Mouse (Mus musculus) heart, embryonic 11.5 days (tissue): ENCODE measurements at regions not wholly inside any gene's neighbourhood (a gene's known extent, or its start where the extent isn't known, plus 50 kb on each side); places are given as distances from the start of the nearest gene placed in this dataset.

Experiments used
- ATAC-seq: fragments of 200-750 bp; cut with Nextera tagmentation; replicated peaks from 2 replicates; pipeline ENCODE4 v1.8.0; 2017; ENCODE audit warnings: moderate library complexity; ENCODE audit not compliant: insufficient number of reproducible peaks, low FRiP score, low TSS enrichment
- H3K27ac ChIP-seq: fragments of 300-500 bp; sonication (generic); 2 replicates; pipeline ENCODE4 v1.5.1; 2014; ENCODE audit warnings: mild to moderate bottlenecking, low read depth, low read length
- H3K27me3 ChIP-seq: fragments of 300-500 bp; sonication (generic); 2 replicates; pipeline ENCODE4 v1.6.1; 2014; ENCODE audit warnings: mild to moderate bottlenecking, low read length, mixed read lengths; ENCODE audit not compliant: control insufficient read depth, insufficient read depth
- H3K36me3 ChIP-seq: fragments of 300-500 bp; sonication (generic); 2 replicates; pipeline ENCODE4 v1.6.1; 2014; ENCODE audit warnings: mild to moderate bottlenecking, low read length, moderate library complexity, mixed read lengths; ENCODE audit not compliant: control insufficient read depth, insufficient read depth
- H3K4me1 ChIP-seq: fragments of 300-500 bp; sonication (generic); 2 replicates; pipeline ENCODE4 v1.6.1; 2014; ENCODE audit warnings: low read length; ENCODE audit not compliant: control insufficient read depth, insufficient read depth
- H3K4me2 ChIP-seq: fragments of 300-500 bp; sonication (generic); 2 replicates; pipeline ENCODE4 v1.6.1; 2014; ENCODE audit warnings: mild to moderate bottlenecking, moderate library complexity
- H3K4me3 ChIP-seq: fragments of 300-500 bp; sonication (generic); 2 replicates; pipeline ENCODE4 v1.5.1; 2014; ENCODE audit warnings: low read depth, low read length
- H3K9ac ChIP-seq: fragments of 300-500 bp; sonication (generic); 2 replicates; pipeline ENCODE4 v1.6.1; 2014; ENCODE audit warnings: mild to moderate bottlenecking, low read depth, low read length, moderate library complexity
- H3K9me3 ChIP-seq: fragments of 300-500 bp; sonication (generic); replicated peaks from 2 replicates; pipeline ENCODE4 v1.6.1; 2016; ENCODE audit warnings: low read length; ENCODE audit not compliant: control insufficient read depth
- WGBS: fragments of 180-500 bp; shearing (Covaris S2); extraction: QIAGEN DNeasy Blood & Tissue Kit; methylation state at CpG from one replicate; pipeline ENCODE4 v1.1.7; 2014; ENCODE audit not compliant: insufficient replicate concordance; 5-methylcytosine and 5-hydroxymethylcytosine counted together

DNA sequence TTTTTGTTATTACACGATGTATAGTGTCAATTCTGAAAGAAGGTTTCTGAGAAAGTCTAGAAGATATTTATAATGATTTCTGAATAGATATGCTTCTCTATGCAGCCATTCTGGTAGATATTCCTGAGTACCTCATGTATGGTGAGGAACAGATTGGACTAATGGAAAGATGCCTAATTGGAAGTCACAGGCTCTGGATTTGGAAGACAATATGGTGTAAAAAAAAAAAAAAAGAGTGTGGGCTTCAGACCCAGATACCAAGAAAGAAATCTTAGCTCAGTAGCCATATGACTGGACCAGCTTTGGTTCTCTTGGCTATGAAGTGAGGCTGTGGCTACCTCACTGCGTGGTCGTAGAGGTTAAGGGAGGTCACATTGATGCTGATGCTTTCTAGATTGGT is 311.0 kb downstream of the Foxo1 start:
- H3K4me1 ChIP-seq: no peaks in the 10 kb centered on the region
- H3K4me2 ChIP-seq: no peak overlapping the region
- no peak overlapping the region for H3K9ac ChIP-seq
- no peaks in the 10 kb centered on the region for H3K27me3 ChIP-seq
- WGBS: 88% methylated on average over 3 of the region's 3 CpGs
- H3K4me3 ChIP-seq: no peak overlapping the region
- no peaks in the 10 kb centered on the region for H3K36me3 ChIP-seq
- ATAC-seq: no peak
- H3K9me3 ChIP-seq: no peaks in the 10 kb centered on the region
- no peak overlapping the region for H3K27ac ChIP-seq

DNA sequence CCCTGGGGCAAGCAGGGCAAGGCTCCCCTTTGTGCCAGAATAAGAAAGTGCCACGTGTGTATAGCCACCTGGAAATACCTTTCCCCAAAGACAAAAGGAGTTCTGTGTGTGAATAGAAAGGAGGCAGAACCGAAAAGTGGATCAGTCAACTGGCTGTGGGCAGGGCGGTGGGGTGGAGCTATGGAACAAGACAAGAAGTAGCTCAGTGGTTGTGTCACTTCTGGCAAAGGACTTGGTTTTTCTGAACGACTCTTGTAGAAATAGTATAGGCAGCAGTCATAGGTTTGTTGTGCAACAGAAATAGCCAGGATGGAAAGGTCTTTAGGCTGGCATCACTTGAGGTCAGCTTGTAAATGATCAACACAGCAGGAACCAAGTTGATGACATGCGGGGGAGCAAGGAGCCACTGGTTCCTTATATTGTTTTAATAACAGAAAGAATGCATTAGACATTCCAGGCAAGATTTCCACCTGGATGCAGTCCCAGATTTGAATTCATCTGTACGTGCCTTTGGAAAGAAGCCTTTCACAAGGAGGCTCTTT is 308.6 kb downstream of the Foxo1 start:
- Histone ChIP-seq H3K9ac (no peak overlapping the region), H3K4me1 (no peaks in the 10 kb centered on the region), H3K9me3 (no peaks in the 10 kb centered on the region), H3K27me3 (no peaks in the 10 kb centered on the region), H3K4me2 (no peak overlapping the region), H3K27ac (no peak overlapping the region), H3K4me3 (no peak overlapping the region), H3K36me3 (no peaks in the 10 kb centered on the region)
- 73% methylated on average over 6 of the region's 6 CpGs for whole genome bisulfite sequencing
- ATAC-seq: no peak

DNA sequence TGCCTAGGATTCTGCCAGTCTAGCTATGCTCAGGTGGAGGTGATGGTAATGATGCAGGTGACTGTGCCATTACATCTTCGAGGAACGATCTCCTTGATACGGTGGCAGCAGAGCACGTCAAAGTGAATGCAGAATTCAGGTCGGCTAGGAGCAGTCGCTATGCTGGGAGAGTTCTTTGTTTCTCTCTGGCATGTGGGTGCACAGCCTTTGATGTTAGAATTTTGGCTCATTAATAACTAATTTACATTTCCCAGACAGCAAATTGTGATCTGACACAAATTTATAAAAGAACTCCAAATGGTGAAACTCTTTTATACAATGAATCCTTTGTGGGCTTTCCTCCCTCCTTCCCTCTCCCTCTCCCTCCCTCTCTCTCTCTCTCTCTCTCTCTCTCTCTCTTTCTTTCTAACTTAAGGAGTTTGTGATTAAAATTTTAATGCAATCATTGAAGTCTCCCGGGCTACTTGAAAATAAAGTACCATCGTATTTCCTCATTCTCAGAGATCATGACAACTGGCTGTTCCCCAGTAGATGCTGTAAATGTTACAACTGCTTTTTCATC is 307.2 kb downstream of the Foxo1 start:
- no peak overlapping the region for H3K4me2 ChIP-seq
- no peak for ATAC-seq
- H3K27ac ChIP-seq: no peak overlapping the region
- no peaks in the 10 kb centered on the region for H3K4me1 ChIP-seq
- WGBS: 84% methylated on average over 8 of the region's 8 CpGs
- H3K9me3 ChIP-seq: no peaks in the 10 kb centered on the region
- no peak overlapping the region for H3K9ac ChIP-seq
- H3K27me3 ChIP-seq: no peaks in the 10 kb centered on the region
- no peak overlapping the region for H3K4me3 ChIP-seq
- no peaks in the 10 kb centered on the region for H3K36me3 ChIP-seq

DNA sequence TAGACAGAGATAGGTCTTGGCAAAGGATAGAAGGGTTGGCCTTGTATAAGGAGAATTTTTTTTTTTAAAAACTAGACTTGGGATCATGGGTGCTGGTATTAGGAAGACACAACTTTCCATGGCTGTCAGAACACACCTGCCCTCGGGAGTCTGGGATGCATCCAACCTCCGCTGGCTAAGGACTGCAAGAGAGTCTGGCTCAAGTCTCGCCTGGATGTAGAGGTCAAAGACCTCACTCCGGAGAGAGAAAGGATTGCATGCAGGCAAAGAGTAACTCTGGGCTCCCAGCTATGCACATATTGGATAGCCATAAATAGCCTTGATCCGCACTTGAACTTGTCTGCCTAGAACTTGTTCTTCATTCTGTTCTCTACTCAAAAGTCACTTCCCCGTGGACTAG is 306.2 kb downstream of the Foxo1 start:
- ATAC-seq: no peak
- no peaks in the 10 kb centered on the region for H3K36me3 ChIP-seq
- H3K9me3 ChIP-seq: no peaks in the 10 kb centered on the region
- H3K4me3 ChIP-seq: no peak overlapping the region
- no peaks in the 10 kb centered on the region for H3K4me1 ChIP-seq
- no peak overlapping the region for H3K4me2 ChIP-seq
- no peak overlapping the region for H3K27ac ChIP-seq
- no peak overlapping the region for H3K9ac ChIP-seq
- 83% methylated on average over 6 of the region's 6 CpGs for WGBS
- H3K27me3 ChIP-seq: no peaks in the 10 kb centered on the region

DNA sequence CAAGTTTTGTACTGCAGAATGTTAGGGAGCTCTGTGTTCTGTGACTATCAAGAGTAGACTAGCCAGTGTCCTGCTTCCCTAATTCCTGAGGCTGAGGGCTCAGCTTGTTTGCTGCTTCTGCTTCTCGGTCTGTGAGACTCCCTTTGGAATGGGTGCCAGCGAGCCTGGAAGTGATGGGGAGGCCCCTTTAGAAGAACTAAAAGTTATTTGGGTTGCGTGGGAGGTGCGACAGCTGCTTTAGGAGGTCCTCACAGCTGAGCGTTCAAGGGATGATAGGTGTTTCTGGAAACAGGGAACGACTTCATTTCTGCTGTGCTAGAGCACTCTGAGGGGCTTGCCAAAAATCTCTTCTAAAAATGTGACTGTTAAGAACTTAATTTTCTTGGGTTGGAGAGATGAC is 305.7 kb downstream of the Foxo1 start:
- WGBS: 78% methylated on average over 6 of the region's 6 CpGs
- no peak overlapping the region for H3K4me3 ChIP-seq
- no peak overlapping the region for H3K27ac ChIP-seq
- no peak for ATAC-seq
- H3K4me1 ChIP-seq: no peaks in the 10 kb centered on the region
- no peak overlapping the region for H3K9ac ChIP-seq
- H3K4me2 ChIP-seq: no peak overlapping the region
- H3K36me3 ChIP-seq: no peaks in the 10 kb centered on the region
- no peaks in the 10 kb centered on the region for H3K27me3 ChIP-seq
- H3K9me3 ChIP-seq: no peaks in the 10 kb centered on the region

DNA sequence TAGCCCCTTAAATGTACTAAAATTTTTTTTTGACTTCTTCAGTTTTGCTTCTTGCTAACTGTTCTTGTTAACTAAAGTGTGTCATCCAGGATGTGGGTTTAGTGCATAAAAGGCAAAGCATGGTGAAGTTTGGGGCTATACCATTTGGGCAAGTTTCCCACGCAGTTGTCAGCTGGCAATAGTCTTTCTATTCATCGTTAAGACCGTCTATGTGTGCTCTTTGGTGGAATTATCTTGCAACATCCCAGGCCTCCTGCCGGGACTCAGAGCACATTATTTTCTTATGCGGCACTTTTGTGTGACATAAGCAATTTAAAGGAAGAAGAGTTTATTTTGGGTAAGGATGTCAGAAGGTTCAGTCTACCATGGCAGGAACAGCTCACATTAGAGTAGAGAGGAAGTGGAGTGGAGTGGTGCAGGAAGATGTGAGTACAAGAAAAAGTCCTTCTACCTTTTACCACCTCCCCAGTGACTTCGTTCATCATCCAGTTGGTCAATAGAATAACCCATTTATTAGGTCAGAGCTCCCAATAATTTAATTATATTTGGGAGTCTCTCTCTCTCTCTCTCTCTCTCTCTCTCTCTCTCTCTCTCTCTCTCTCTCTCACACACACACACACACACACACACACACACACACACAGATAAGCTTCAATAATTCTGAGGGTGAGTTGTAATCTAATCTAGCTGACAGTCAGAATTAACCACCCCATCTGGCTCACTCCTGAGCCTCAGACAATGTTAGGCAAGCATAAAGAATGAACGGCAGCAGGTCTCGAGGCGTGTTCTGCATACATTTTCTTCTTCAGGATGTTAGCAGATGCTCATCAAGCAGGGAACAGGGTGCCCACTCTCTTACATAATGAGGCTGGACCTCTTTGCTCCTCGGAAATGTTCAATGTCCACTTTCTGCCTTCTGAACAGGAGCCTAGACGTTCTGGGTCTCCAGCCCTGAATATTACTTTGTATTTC is 304.7 kb downstream of the Foxo1 start:
- Histone ChIP-seq H3K4me1 (no peaks in the 10 kb centered on the region), H3K9ac (no peak overlapping the region), H3K27me3 (no peaks in the 10 kb centered on the region), H3K9me3 (no peaks in the 10 kb centered on the region), H3K4me2 (no peak overlapping the region), H3K4me3 (no peak overlapping the region), H3K36me3 (no peaks in the 10 kb centered on the region), H3K27ac (no peak overlapping the region)
- 77% methylated on average over 11 of the region's 11 CpGs for WGBS
- no peak for ATAC-seq

DNA sequence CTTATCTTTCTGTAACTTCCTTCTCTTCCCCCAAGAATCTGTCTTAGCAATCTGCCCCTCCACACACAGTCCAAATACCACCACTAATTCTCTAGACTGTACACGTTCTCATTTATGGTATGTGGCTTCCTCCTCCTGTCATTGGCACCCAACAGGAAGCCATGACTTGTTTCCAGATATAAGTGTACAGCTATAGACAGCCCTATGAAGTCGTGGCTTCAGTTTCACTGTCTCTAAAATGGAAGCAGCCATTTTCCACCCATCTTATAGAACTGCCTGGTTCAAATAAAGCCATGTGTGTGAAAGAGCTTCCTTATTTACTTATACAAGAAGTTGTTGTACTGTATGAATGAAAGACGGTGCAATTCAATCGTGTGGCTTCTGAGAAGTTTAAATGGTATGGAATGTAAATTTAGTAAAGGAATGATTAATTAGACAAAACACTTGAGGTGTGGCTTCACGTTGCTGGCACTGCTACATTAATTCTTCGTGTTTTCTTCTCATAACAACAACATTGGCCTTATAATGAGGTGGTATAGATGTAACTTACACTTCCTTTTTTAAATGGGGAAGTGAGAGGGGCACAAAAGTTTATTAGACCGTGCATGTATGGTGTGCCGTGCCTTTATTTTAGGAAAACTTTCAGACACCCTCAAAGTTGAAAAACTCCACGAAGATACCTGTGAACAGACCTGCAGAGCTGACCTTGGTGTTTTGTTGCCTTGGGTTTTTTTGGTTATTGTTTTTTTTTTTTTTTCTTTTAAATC is 299.7 kb downstream of the Foxo1 start:
- no peak overlapping the region for H3K4me3 ChIP-seq
- no peak for ATAC-seq
- no peak overlapping the region for H3K9ac ChIP-seq
- H3K4me1 ChIP-seq: no peaks in the 10 kb centered on the region
- no peaks in the 10 kb centered on the region for H3K36me3 ChIP-seq
- no peaks in the 10 kb centered on the region for H3K9me3 ChIP-seq
- H3K4me2 ChIP-seq: no peak overlapping the region
- 76% methylated on average over 9 of the region's 9 CpGs for WGBS
- H3K27ac ChIP-seq: no peak overlapping the region
- H3K27me3 ChIP-seq: no peaks in the 10 kb centered on the region

DNA sequence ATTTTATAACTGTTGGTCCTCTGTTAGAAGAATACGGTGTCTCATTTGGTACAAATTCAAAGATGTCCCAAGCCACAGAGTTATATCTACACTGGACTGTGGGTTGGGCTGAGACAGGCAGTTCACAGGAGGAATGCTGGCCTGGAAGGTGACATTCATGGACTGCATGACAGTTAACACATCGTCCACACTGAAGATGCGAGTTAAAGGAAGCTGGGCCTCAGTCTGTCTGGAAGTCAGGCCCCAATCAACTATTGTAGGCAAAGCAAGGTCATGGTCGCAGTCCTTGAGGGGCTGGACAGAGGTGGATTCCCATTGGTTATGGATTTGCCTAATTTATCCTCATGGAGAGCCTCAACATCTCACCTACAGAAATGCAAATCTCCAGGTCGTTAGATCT is 295.5 kb downstream of the Foxo1 start:
- ATAC-seq: no peak
- Histone ChIP-seq H3K9me3 (no peaks in the 10 kb centered on the region), H3K9ac (no peak overlapping the region)

More for the DNA sequence above, 295.5 kb downstream of the Foxo1 start:
- no peak overlapping the region for H3K27ac ChIP-seq
- no peaks in the 10 kb centered on the region for H3K27me3 ChIP-seq
- H3K4me1 ChIP-seq: no peaks in the 10 kb centered on the region
- no peaks in the 10 kb centered on the region for H3K36me3 ChIP-seq
- 61% methylated on average over 5 of the region's 5 CpGs for WGBS
- no peak overlapping the region for H3K4me2 ChIP-seq
- H3K4me3 ChIP-seq: no peak overlapping the region
